Mouse (Mus musculus) monocyte, adult 59 days (primary cell): ENCODE results near the gene Gm3512. TPM values are rescaled to one million over a fixed set of nuclear protein-coding genes. Genes with fewer than 3 reads are reported as not detected.

ENCODE experiments used
- total RNA-seq, 2 experiments: library from RNA; stranded (reverse); gene quantifications; one replicate each; pipeline ENCODE4 v1.2.4; 2023

Gm3512 gene
- not detected for total RNA-seq

GRCm38 (mm10) chr14:7174483-7174971 lies at the start of gene Gm3512:
Gene Gm3512, minus strand, starts transcription at chr14:7174533.

GRCm38 (mm10) chr14:7194440-7194839 lies 20.1 kb upstream of the Gm3512 start, which contains the start of gene Gm16434:
Gene Gm16434, minus strand, starts transcription at chr14:7194540.

GRCm38 (mm10) chr14:7125312-7125711 lies 49.0 kb downstream of the Gm3512 start, which contains the start of gene Gm6676:
Gene Gm6676, minus strand, starts transcription at chr14:7125412.

Other genes starting within 250 kb of the Gm3512 start
- not detected for gene Gm6356, start 200.7 kb downstream of the Gm3512 start, total RNA-seq
- gene Gm10406, start 147.1 kb downstream of the Gm3512 start, total RNA-seq = not detected
- not detected for gene Gm3685, start 129.6 kb downstream of the Gm3512 start, total RNA-seq
- not detected for gene Gm3696, start 73.9 kb downstream of the Gm3512 start, total RNA-seq
- gene Gm6676, start 49.1 kb downstream of the Gm3512 start, total RNA-seq = not detected
- not detected for gene Gm16434, start 20.0 kb upstream of the Gm3512 start, total RNA-seq
- gene Gm3727, start 90.2 kb upstream of the Gm3512 start, total RNA-seq = not detected
- gene Gm3739, start 140.5 kb upstream of the Gm3512 start, total RNA-seq = not detected
- not detected for gene Gm5797, start 157.9 kb upstream of the Gm3512 start, total RNA-seq
- gene Gm8374, start 190.6 kb upstream of the Gm3512 start, total RNA-seq = not detected